Mouse (Mus musculus): ENCODE data around the gene Adgra3.

DNA sequence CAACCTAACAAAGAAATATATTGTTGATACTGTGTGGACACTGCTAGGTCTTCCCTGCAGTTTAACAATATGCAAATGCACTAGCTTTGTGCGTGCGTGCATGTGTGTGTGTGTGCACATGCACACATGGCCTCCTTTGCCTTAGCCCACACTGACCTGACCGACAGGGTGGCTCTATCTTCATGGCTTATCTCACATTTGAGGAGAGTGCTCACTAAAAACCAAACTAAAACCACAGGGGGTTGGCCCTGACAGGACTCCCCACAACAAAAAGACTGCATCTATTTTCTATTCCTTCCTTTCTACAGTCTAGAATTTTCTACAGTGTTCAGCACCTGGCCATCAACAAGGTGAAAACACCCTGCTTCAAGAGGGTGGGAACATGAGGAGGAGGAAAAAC is 32.7 kb downstream of the Adgra3 start:
- TF ChIP-seq RCOR1 (conservative IDR thresholded peaks at IDR 0.05; ENCODE audit: low read depth, low read length) (no peak), CTCF (conservative IDR thresholded peaks at IDR 0.05 in 1 of 2, IDR thresholded peaks at IDR 0.05 in 1 of 2; ENCODE audit: low read depth in 2 of 2, low read length in 2 of 2) (no peak), CHD2 (IDR thresholded peaks at IDR 0.05; ENCODE audit: low read length) (no peak), MXI1 (IDR thresholded peaks at IDR 0.05; ENCODE audit: low read depth, low read length) (no peak), POLR2A (IDR thresholded peaks at IDR 0.05; ENCODE audit: low read depth, low read length) (no peak), ZNF384 (IDR thresholded peaks at IDR 0.05; ENCODE audit: low read depth, low read length) (no peak), TCF12 (IDR thresholded peaks at IDR 0.05; ENCODE audit: low read depth, low read length) (no peak), EP300 (IDR thresholded peaks at IDR 0.05; ENCODE audit: low read length) (no peak), MAX (IDR thresholded peaks at IDR 0.05; ENCODE audit: low read length) (no peak), USF1 (IDR thresholded peaks at IDR 0.05; ENCODE audit: low read depth, low read length) (no peak), SMC3 (IDR thresholded peaks at IDR 0.05; ENCODE audit: low read depth, low read length) (no peak), HCFC1 (IDR thresholded peaks at IDR 0.05; ENCODE audit: low read depth, low read length) (no peak), ZC3H11A (IDR thresholded peaks at IDR 0.05; ENCODE audit: low read depth, low read length) (no peak), ELF1 (IDR thresholded peaks at IDR 0.05; ENCODE audit: low read depth, low read length) (no peak)
